Mouse (Mus musculus) induced T-regulatory cell, adult 2 months (primary cell): ENCODE data around the gene B4galt2.
A peak's percentile ranks its signal among the peaks of the same experiment; 100 is the strongest.

Source experiments
- DNase-seq: peaks from one replicate; pipeline ENCODE4 v3.0.0-alpha.2; 2012; ENCODE audit warnings: low read depth

Gene B4galt2

DNA sequence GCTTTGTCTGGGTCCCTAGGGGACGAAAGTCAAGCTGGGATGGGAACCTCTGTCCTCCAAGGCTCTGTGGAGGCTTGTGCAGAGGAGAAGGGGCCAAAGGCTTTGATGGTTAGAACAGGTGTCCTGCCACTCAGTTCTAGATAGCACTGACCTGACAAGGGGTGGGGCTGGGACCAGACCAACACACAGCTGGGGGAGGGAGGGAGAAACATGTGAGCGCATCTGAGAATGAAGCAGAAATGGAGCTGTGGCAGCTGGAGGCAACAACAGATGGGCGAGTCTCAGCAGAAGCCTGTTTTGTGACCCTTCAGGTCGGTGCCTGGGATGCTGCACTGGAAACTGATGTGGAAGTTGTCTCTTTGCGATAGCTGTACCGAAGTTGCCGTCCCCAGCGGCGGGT, 14.0 kb downstream of the B4galt2 start:
- no peak for DNase-seq

DNA sequence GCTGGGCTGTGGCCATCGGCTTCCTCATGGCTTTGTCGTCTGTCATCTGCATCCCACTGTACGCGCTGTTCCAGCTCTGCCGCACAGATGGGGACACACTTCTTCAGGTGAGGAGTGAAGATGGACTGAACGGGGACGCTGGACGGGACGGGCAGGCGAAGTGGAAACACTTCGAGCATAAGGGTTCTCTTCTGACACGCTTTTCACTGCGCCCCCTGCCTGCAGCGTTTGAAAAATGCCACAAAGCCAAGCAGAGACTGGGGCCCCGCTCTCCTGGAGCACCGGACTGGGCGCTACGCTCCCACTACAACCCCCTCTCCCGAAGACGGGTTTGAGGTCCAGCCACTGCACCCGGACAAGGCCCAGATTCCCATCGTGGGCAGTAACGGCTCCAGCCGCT, 15.5 kb downstream of the B4galt2 start:
- DNase-seq = peak; percentile 60

DNA sequence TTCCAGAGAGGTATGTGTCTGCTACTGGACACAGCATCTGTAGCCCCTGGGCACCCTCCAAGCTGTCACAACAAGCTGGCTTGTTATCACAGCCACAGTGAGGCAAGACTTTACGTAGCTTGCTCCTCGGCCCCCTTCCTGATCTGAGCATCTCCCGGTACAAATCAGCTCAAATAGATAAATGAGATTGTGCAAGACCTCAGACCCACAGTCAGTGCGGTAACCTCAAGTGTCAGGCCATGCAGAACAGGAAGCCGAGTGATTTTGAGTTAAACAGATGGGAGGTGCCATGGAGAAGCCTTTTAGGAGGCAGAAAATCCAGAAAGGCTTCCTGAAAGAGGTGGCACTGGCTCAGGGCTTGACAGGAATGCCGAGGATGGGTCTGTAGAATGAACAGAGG, 16.3 kb downstream of the B4galt2 start:
- no peak for DNase-seq

GRCm38 (mm10) chr4:117866083-117866482, 17.2 kb downstream of the B4galt2 start:
- DNase-seq = no peak

DNA sequence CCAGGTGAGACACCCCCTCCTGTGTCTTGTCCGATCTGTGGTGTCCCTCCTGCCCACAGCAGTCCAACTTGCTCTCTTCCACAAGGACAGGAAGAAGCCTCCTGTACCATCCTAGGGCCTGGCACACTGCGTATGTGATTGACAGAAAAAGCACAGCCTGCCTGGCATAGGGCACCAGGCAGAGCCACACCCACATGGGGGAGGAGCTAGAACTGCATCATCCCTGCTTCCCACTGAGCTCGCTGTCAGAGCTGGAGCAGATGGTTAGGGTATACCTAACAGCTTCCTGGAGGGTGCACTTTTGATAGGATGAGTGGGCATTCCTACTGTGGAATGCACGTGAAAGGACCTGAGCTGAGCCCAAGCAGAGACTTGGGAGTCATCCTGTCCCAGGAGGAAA, 20.5 kb downstream of the B4galt2 start:
- no peak for DNase-seq

DNA sequence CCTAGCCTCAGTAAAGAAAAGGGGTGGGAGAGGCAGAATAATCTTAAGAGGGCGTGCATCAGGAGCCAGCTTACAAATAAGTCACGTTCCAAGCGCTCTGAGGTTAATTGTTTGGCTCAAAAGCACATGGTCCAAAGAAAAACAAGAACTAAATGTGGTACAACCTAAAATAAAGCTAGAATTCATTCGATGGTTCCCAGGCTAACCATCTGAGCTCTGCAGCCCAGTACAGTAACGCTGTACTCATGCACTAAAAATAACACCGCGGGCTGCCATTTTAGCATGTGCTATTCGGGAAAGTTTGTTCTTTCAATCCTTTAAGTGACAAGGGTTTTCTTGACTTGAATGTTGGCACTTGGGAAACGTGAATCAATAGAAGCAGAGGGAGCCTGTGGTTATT, 22.7 kb downstream of the B4galt2 start:
- no peak for DNase-seq

GRCm38 (mm10) chr4:117858794-117859193, 24.5 kb downstream of the B4galt2 start:
- peak; percentile 24 for DNase-seq

- DNase-seq = no peak
Measured at GRCm38 (mm10) chr4:117855146-117855545, 28.1 kb downstream of the B4galt2 start.

GRCm38 (mm10) chr4:117852152-117852868, 31.0 kb downstream of the B4galt2 start:
- DNase-seq = no peak

GRCm38 (mm10) chr4:117850871-117851270, 32.4 kb downstream of the B4galt2 start:
- no peak for DNase-seq

- no peak for DNase-seq
Measured at GRCm38 (mm10) chr4:117850176-117850575, 33.1 kb downstream of the B4galt2 start.

DNA sequence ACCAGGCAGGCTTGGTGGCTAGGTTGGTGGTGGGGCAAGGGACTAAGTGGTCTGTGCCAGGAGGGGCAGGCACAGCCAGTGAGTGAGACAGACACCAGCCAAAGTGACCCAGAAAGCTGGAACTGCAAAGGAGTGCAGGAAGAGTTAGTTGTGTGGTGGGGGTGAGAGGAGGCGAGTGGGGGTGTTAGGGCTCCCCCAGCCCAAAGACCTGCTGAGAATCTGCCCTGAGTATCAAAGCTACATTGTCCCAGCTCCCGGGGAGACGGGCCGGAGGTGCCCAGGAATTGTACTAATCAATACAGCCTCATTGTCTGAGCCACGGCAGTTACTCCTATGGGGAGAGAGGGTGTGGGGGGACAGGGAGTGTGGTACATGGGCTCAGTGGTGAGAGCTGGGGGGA, 33.8 kb downstream of the B4galt2 start:
- DNase-seq = no peak

GRCm38 (mm10) chr4:117849063-117849462, 34.2 kb downstream of the B4galt2 start:
- no peak for DNase-seq

GRCm38 (mm10) chr4:117847011-117847410, 36.3 kb downstream of the B4galt2 start:
- DNase-seq = no peak

- DNase-seq = no peak
Measured at GRCm38 (mm10) chr4:117846261-117846660, 37.0 kb downstream of the B4galt2 start.

DNA sequence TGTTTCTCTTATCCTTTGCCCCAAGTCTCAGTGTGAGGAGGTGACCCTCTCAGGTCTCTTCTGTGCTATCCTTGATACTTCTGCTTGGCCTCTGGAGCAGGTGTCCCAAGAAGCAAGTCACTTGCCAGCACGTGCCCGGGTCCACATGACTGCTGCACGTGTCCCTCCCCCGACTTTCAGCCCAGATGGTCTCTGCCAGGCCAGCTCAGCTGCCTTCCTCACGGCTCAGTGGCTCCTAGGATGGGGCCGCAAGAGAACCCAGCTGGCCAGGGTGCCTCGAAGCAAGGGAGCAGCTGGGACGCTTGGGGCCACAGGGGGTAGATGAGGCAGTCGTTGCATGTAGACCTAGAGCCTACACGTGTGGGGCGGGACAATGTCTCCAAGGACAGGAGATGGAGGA, 38.0 kb downstream of the B4galt2 start:
- no peak for DNase-seq

DNA sequence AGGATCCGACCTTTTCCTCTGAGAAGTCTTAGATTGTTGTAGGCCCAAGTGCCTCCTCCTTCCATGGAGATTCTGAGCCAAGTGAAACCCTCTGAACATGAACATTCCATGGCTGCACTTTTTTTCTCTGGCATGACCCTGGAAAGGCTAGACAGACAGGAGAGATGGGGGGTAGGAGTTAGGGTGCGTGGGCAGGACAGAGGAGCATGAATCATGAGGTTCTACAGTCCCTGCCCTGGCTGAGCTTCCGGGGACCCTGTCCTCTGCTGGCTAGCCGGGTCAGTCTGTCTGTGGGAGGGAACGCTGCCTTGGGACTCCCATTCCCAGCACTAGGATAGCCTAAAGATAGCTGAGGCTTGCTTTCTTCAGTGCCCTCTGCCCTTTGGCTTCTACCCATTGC, 38.8 kb downstream of the B4galt2 start:
- no peak for DNase-seq

DNA sequence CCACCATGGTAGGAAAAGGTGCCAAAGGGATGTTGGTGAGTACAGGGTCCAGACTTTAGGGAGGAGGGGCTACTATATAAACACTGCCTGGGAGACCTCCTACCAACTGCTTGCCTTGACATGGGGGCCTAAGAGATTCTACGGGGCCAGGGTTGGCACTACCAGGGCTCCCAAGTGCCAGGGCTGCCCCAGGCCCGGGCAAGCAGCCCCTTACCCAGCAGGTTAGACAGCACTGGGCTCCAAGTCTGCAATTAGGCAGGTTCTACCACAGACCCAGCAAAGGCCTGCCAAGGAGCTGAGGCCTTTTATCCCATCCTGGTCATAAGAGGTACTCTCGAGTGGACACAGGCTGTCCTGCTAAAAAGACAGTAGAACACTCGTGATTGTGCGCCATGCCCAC, 40.2 kb downstream of the B4galt2 start:
- no peak for DNase-seq

GRCm38 (mm10) chr4:117841566-117841965, 41.7 kb downstream of the B4galt2 start:
- no peak for DNase-seq

DNA sequence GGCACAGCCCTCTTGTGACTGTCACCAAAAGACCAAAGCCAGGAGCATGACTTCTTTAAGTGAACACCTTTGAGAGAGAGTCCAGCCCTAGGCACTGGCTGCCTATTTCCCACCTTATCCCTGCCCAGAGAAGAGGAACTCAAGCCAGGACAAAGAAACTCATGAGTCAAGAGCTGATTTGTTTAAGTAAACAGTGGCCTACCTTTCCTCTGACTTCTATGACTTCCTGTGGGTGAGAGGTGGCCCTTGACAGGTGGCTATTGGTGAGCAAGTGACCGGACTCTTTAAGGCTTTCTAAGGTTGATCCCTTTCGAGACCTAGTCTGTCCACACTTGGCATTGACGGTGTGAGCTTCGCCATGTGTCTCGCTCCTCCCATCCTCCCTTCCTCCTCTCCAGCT, 42.5 kb downstream of the B4galt2 start:
- no peak for DNase-seq

GRCm38 (mm10) chr4:117839366-117839765, 43.9 kb downstream of the B4galt2 start:
- no peak for DNase-seq

DNA sequence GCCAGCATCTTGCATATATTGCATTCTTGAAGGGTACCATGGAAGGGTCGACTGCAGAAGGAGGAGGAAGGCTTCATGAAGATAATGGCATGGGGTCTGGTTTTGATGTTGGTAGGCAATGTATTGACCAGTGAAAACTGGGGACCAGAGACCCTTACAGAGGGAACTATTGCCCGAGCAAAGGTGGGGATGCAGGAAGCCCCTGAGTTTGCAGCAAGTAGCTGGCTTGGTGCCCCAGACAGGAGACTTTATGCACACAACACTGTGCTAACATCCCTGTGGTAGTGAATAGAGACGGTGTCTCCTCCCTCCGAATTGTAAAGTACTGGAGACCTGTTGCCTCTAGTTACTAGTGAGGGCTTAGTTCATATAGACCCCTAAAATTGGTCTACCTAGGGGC, 46.0 kb downstream of the B4galt2 start:
- DNase-seq = no peak

DNA sequence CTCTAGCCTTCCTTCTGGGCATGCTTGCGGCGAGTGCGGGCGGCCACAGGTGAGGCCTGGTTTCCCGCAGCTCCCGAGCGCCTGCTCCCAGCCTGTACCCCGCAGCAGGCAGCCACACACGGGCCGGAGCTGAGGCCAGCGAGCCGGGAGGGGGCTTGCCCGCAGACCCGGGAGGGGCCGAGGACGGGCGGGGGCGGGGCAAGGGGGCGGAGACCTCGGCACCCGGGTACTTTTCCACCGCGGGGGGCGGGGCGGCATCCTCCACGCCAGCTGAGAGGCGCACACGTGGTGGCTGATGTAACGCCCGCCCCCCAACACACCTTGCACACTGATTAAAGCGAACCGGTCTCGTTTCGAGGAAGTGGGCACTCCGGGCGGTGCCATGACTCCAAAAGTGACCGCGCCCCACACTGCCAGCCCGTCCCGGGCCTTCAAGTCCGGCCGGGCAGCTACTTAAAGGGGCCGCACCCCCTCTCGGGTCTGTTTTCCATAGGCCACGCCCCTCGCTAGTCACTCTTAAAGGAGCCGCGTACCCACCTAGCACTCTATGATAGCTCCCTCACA, 47.0 kb downstream of the B4galt2 start:
- peak; percentile 85 for DNase-seq

- peak; percentile 51 for DNase-seq
Measured at GRCm38 (mm10) chr4:117835531-117836111, 47.7 kb downstream of the B4galt2 start.
